Mouse (Mus musculus): ENCODE results near the gene Ing3.

The Ing3 gene

GRCm38 (mm10) chr6:22019637-22020036 lies 70.3 kb downstream of the Ing3 start:
- in situ Hi-C loops (cut with MseI, MboI), result no loop called here

DNA sequence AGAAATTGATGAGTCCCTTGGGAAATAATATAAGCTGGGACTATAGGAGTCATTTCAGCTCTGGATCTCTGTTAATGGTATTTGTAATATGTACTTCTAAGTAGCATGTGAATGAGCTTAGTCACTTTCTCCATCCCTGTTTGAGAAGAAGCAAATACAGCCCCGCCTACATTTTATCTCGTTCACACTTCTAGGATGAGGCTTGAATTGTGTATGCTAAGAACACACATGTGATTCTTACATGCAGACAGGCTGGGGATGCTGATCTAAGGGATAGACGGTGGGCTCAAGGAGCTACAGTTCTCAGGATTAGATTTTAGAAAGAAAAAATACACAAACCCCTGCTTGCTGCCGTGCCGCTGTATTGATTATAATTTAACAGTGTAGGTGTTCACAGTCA lies 71.3 kb downstream of the Ing3 start:
- in situ Hi-C loops (cut with MseI, MboI), result no loop called here

DNA sequence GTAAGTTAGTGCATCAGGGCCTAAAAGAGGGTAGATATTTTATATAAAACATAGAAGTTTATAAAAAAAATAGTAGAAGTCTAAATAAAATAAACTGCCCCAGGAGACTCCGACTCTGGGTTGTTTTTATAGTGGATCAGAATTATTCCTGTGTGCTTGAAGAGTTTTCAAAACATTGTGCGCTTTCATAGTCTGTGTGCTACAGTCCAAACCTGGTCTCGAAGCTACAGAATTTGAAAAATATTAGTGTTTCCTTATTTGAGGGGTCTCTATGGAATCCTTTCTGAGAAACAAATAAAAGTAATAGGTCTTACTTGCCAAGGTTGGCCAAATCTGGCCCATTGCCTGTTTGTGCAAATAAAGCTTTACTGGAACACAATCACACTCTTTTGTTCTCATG lies 71.9 kb downstream of the Ing3 start:
- in situ Hi-C loops (cut with MseI, MboI), result no loop called here

GRCm38 (mm10) chr6:22024168-22024567 lies 74.8 kb downstream of the Ing3 start:
- in situ Hi-C loops (cut with MseI, MboI), result no loop called here

Data from mouse trophoblast stem cell (cell line).